Mouse (Mus musculus): ENCODE data around the gene Hoxd13.

Hoxd13 gene

DNA sequence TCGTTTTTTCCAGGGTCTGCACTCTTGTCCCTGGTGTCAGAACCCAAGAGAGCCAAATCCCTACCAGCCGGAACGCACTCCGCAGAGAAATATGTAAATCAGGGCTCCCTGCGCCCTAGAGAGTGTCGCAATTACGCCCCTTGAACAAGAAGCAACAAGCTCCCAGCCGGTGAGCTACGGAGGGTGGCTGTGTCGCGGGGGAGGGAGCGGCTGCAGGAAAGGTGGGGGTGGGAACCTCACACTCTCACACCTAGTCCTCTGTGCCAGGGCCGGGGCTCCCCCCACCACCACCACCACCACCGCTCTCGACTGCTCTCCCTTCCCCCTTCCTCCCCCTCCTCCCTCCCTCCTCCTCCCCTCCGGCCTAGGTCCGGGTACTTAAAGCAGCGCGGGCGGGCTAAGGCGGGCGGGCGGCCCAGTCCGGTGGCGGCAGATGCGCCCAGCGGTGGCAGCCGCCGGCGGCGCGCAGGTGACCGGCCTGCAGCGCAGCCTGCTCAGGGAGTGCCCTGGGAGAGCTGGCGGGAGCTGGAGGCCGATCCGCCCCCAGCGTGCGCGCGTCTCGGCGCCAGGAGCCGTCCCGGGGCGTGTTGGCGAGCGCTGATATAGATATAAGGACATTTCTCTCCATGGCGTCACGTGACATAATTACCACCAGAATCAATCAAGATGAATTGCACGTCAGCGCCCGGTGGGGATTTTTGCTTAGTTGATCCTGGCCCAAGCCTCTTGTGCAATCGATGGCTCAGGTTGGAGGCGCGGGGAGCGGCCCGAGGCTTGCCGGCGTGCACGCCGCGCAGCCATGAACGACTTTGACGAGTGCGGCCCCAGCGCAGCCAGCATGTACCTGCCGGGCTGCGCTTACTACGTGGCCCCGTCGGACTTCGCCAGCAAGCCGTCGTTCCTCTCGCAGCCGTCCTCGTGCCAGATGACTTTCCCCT, 13.8 kb downstream of the Hoxd13 start:
- no peak for DNase-seq

DNA sequence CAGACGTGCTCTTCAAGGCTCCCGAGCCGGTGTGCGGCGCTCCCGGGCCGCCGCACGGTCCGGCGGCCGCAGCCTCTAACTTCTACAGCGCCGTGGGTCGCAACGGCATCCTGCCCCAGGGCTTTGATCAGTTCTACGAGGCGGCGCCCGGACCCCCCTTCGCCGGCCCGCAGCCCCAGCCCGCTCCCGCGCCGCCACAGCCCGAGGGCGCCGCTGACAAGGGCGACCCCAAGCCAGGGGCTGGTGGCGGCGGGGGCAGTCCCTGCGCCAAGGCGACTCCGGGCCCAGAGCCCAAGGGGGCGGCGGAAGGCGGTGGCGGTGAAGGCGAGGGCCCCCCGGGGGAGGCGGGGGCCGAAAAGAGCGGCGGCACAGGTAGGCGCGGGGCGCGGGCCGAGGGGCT, 14.7 kb downstream of the Hoxd13 start:
- DNase-seq, result no peak

GRCm38 (mm10) chr2:74683471-74683951, 15.4 kb downstream of the Hoxd13 start:
- no peak for DNase-seq

GRCm38 (mm10) chr2:74684106-74684505, 16.0 kb downstream of the Hoxd13 start:
- no peak for DNase-seq

GRCm38 (mm10) chr2:74685059-74685603, 17.0 kb downstream of the Hoxd13 start:
- DNase-seq, result no peak

- DNase-seq, result no peak
Measured at GRCm38 (mm10) chr2:74686301-74686987, 18.3 kb downstream of the Hoxd13 start.

- DNase-seq, result no peak
Measured at GRCm38 (mm10) chr2:74686988-74687697, 19.0 kb downstream of the Hoxd13 start.

- no peak for DNase-seq
Measured at GRCm38 (mm10) chr2:74687698-74688555, 19.8 kb downstream of the Hoxd13 start.

- no peak for DNase-seq
Measured at GRCm38 (mm10) chr2:74688795-74689573, 20.9 kb downstream of the Hoxd13 start.

GRCm38 (mm10) chr2:74689574-74690337, 21.6 kb downstream of the Hoxd13 start:
- DNase-seq, result no peak

DNA sequence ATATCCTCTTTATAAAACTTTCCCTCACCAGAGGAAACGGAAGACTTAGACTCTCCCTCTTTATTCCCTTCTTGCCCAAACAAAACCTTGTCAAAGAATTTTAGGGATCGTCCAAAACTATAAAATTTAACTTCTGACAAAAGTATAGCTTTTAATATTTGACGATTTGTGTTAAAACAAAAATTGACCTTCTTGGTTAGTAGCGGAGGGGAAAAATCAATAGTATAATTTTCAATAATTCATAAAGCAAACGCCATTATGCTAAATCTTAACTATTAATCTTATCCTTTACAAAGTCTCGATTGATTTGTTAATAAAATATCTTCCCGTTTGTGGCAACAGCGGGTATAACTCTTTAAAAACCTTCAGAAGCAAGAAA, 22.2 kb downstream of the Hoxd13 start:
- DNase-seq, result no peak

- no peak for DNase-seq
Measured at GRCm38 (mm10) chr2:74691022-74691951, 23.2 kb downstream of the Hoxd13 start, which contains the start of gene Hoxd10. Gene Hoxd10 (plus strand): TSS chr2:74691924.

DNA sequence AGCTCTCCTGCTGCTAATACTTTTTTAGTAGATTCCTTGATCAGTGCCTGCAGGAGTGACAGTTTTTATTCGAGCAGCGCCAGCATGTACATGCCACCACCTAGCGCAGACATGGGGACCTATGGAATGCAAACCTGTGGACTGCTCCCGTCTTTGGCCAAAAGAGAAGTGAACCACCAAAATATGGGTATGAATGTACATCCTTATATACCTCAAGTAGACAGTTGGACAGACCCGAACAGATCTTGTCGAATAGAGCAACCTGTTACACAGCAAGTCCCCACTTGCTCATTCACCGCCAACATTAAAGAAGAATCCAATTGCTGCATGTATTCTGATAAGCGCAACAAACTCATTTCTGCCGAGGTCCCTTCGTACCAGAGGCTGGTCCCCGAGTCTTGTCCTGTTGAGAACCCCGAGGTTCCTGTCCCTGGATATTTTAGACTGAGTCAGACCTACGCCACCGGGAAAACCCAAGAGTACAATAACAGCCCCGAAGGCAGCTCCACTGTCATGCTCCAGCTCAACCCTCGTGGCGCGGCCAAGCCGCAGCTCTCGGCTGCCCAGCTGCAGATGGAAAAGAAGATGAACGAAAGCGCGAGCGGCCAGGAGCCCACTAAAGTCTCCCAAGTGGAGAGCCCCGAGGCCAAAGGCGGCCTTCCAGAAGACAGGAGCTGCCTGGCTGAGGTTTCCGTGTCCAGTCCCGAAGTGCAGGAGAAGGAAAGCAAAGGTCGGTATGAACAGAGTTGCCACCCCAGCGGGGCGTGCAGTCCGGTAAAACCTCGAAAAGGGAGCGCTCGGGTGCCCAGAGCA, 24.1 kb downstream of the Hoxd13 start:
- no peak for DNase-seq

DNA sequence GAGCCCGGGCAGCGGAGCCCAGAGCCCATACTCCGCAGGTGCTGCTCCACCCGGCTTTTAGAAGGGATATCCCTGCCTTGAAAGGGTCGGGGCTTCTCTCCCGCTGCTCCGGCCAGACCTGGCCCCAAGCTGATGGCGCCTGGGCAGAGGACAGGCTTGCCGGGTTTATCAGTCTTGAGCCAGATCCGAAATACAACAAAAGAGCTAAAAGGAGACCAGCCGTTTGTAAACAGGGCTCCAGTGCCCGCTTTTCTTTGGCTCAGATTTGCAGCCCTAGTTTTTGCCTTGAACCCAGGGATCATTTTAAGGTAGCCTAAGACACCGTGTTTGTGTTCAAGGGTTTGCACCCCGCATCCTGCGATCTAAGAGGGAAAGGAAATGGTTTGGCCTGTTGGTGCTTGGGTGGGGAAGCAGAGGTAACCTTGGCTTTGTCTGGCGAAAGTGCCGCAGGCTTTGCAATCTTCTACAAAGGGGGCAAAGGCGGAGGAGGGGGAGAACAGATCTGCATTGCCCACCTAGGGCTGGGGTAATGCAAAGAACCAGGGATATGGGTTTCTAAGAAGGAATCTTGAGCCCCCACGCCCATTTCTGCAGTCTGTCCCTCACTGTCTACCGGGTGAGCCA, 24.8 kb downstream of the Hoxd13 start:
- DNase-seq, result no peak

DNA sequence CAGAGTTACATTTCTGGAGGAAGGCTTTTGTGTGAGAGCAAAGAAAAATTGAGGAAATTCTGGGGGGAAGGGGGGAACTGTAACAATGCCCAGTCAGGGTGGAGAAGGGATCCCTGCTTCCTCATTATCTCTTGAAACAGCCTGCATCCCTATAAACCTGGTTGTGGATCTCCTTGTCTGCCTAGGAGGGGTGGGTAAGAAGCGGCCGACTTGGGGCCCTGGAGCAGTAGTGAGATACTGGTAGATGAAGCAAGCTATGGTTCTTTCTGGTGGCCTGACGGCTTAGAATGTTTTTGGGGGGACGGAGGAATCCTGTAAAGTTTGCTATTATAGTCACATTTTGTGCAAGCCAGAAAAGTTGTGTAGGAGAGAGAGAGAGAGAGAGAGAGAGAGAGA, 25.3 kb downstream of the Hoxd13 start:
- no peak for DNase-seq

GRCm38 (mm10) chr2:74694066-74694465, 26.0 kb downstream of the Hoxd13 start:
- no peak for DNase-seq

DNA sequence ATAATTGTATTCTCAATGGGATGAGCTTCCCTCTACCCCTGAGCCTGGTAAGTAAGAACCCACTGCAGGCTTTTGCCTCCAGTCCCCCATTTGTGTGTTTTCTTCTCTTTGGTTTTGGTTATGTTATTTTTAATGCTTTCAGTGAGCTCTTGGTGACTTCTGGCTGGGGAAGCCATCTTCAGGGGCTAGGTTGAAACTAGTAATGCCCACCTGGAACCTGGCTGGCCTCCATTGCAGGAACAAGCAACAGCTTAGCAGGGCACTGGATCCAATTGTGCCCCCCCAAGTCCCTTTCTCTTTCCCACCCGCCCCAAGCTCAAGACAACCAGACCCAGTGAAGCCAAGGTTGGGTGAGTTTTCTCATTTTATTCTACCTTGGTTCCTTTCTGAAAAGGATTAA, 27.3 kb downstream of the Hoxd13 start:
- no peak for DNase-seq
